Mouse (Mus musculus) MEL (cell line): ENCODE data around the gene Napepld.

Source experiments
- POLR2A ChIP-seq, 2 experiments: IDR thresholded peaks; 2 replicates each; pipeline ENCODE4 v1.6.1; 2011 to 2012; ENCODE audit warnings: low read length in 2 of 2, mild to moderate bottlenecking in 2 of 2, control low read depth in 1 of 2, improper control_type of control experiment in 1 of 2, low read depth in 1 of 2, moderate library complexity in 1 of 2; ENCODE audit not compliant: control insufficient read depth in 1 of 2, insufficient read depth in 1 of 2, poor library complexity in 1 of 2
- POLR2AphosphoS2 ChIP-seq: IDR thresholded peaks from 2 replicates; pipeline ENCODE4 v1.6.1; 2011; ENCODE audit warnings: low read length, improper control_type of control experiment
- USF1 ChIP-seq: IDR thresholded peaks from 2 replicates; pipeline ENCODE4 v1.6.1; 2014; ENCODE audit warnings: low read depth, mild to moderate bottlenecking, inconsistent platforms, low read length, improper control_type of control experiment, moderate library complexity

GRCm38 (mm10) chr5:21680940-21681339 lies 20.3 kb downstream of the Napepld start:
- TF ChIP-seq POLR2A (IDR thresholded peaks at IDR 0.05; ENCODE audit: control insufficient read depth in 1 of 2, insufficient read depth in 1 of 2, low read depth in 1 of 2, low read length in 2 of 2, poor library complexity in 1 of 2) (no peak), USF1 (no peak), POLR2AphosphoS2 (no peak)
